Mouse (Mus musculus) bone marrow, adult 2 months (tissue): ENCODE results near the gene Prdm2. TPM values are rescaled to one million over a fixed set of nuclear protein-coding genes. Genes with fewer than 3 reads are reported as not detected.

Experiments
- H3K27ac ChIP-seq: fragments of 200-500 bp; 2 replicates; pipeline ENCODE4 v1.5.1; 2012; ENCODE audit warnings: low read depth, mild to moderate bottlenecking, control low read depth, inconsistent platforms, low read length; ENCODE audit not compliant: control insufficient read depth, poor library complexity, insufficient read depth
- H3K4me1 ChIP-seq: fragments of 200-500 bp; 2 replicates; pipeline ENCODE4 v1.6.1; 2011; ENCODE audit warnings: low read length; ENCODE audit not compliant: control insufficient read depth, insufficient read depth
- H3K4me3 ChIP-seq: fragments of 200-500 bp; replicated peaks from 2 replicates; pipeline ENCODE3; 2011; ENCODE audit warnings: mild to moderate bottlenecking, low read depth, low read length, control low read depth; ENCODE audit not compliant: control insufficient read depth
- CTCF ChIP-seq: fragments of 200-500 bp; IDR thresholded peaks from 2 replicates; pipeline ENCODE4 v1.5.1; 2011; ENCODE audit warnings: low read length, control low read depth; ENCODE audit not compliant: control insufficient read depth, insufficient read depth
- POLR2A ChIP-seq: fragments of 200-500 bp; IDR thresholded peaks from 2 replicates; pipeline ENCODE4 v1.6.1; 2011; ENCODE audit warnings: low read depth, mild to moderate bottlenecking, control low read depth, low read length, borderline replicate concordance; ENCODE audit not compliant: control insufficient read depth
- WGBS: fragments of 180-500 bp; shearing (Covaris S2); methylation state at CpG from one replicate; pipeline ENCODE4 v1.1.7; 2018; 5-methylcytosine and 5-hydroxymethylcytosine counted together
- polyA plus RNA-seq: library from polyadenylated mRNA; stranded (reverse); fragments of >200 nt; gene quantifications from 2 replicates; pipeline ENCODE4 v1.2.4, GENCODE M21; 2011; ENCODE audit warnings: low replicate concordance; ENCODE audit not compliant: missing spikeins, insufficient read depth, insufficient read length

Prdm2 gene
- polyA plus RNA-seq, 1 experiment, result 17.7 TPM

- Histone ChIP-seq H3K4me1 (peaks cover 5% of the 10 kb centered on the region; the same call in 1 of the 2 replicates), H3K27ac (peak overlapping the region; percentile 31; the same call in 1 of the 2 replicates), H3K4me3 (no peak overlapping the region)
- TF ChIP-seq POLR2A (no peak), CTCF (no peak)
- 76% methylated on average over 9 of the region's 9 CpGs for WGBS
Measured at GRCm38 (mm10) chr4:143185496-143185895, 27.3 kb downstream of the Prdm2 start.

GRCm38 (mm10) chr4:143183141-143183540, 29.7 kb downstream of the Prdm2 start:
- WGBS, result 77% methylated on average over 6 of the region's 6 CpGs

GRCm38 (mm10) chr4:143180731-143181130, 32.1 kb downstream of the Prdm2 start:
- Histone ChIP-seq H3K27ac (no peak overlapping the region), H3K4me1 (no peaks in the 10 kb centered on the region; the same call in 1 of the 2 replicates), H3K4me3 (no peak overlapping the region)
- TF ChIP-seq POLR2A (no peak), CTCF (no peak)
- 33% methylated on average over 5 of the region's 5 CpGs for WGBS

More at GRCm38 (mm10) chr4:143183141-143183540, 29.7 kb downstream of the Prdm2 start:
- Histone ChIP-seq H3K4me3 (no peak overlapping the region), H3K4me1 (peaks cover 1% of the 10 kb centered on the region; the same call in 1 of the 2 replicates), H3K27ac (no peak overlapping the region)
- no peak for TF ChIP-seq CTCF
- TF ChIP-seq POLR2A, result no peak

GRCm38 (mm10) chr4:143171600-143172290, 41.0 kb downstream of the Prdm2 start:
- Histone ChIP-seq H3K27ac (no peak overlapping the region), H3K4me1 (no peaks in the 10 kb centered on the region; the same call in 1 of the 2 replicates), H3K4me3 (no peak overlapping the region)
- 27% methylated on average over 4 of the region's 4 CpGs for WGBS
- TF ChIP-seq CTCF (no peak), POLR2A (no peak)

GRCm38 (mm10) chr4:143170290-143170689, 42.5 kb downstream of the Prdm2 start:
- TF ChIP-seq POLR2A, result no peak
- TF ChIP-seq CTCF, result no peak
- Histone ChIP-seq H3K4me1 (no peaks in the 10 kb centered on the region; the same call in 1 of the 2 replicates), H3K27ac (no peak overlapping the region), H3K4me3 (no peak overlapping the region)
- 88% methylated on average over 2 of the region's 2 CpGs for WGBS

- no peaks in the 10 kb centered on the region for H3K4me1 ChIP-seq
- TF ChIP-seq POLR2A (no peak), CTCF (no peak)
- no peak overlapping the region for H3K4me3 ChIP-seq
- WGBS, result 84% methylated on average over 3 of the region's 3 CpGs
- no peak overlapping the region for H3K27ac ChIP-seq
Measured at GRCm38 (mm10) chr4:143168093-143168492, 44.7 kb downstream of the Prdm2 start.

GRCm38 (mm10) chr4:143161619-143162479, 50.9 kb downstream of the Prdm2 start:
- Histone ChIP-seq H3K4me1 (peaks cover 5% of the 10 kb centered on the region), H3K27ac (peak overlapping the region; percentile 99), H3K4me3 (peak overlapping the region; percentile 90)
- TF ChIP-seq CTCF (no peak), POLR2A (peak; percentile 96)
- WGBS, result under 1% methylated on average over 102 of the region's 102 CpGs

GRCm38 (mm10) chr4:143160826-143161225, 52.0 kb downstream of the Prdm2 start:
- H3K4me1 ChIP-seq, result peaks cover 5% of the 10 kb centered on the region

More at GRCm38 (mm10) chr4:143160826-143161225, 52.0 kb downstream of the Prdm2 start:
- TF ChIP-seq CTCF (no peak), POLR2A (no peak)
- 74% methylated on average over 3 of the region's 3 CpGs for WGBS
- Histone ChIP-seq H3K4me3 (no peak overlapping the region), H3K27ac (no peak overlapping the region)
